Mouse (Mus musculus): ENCODE results near the gene Pdzd2. TPM values are rescaled to one million over a fixed set of nuclear protein-coding genes. Genes with fewer than 3 reads are reported as not detected.

Gene Pdzd2
- polyA plus RNA-seq, 1 experiment from 2014 or later: 13.7 TPM

DNA sequence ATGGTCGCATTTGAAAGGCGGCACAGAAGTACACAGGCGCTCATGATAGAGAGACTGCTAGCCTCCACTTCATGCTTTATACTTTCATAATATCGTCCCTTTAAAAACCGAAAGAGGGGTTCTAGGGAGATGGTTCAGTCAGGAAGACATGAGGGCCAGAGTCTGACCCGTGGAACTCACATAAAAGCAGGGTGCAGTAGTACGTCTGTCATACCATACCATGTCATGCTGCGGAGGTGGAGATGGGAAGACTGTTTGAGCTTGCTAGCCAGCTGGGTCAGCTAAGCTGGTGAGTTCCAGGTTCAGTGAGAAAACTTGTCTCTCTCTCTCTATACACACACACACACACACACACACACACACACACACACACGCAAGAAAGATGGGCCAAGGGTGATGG is 76.4 kb downstream of the Pdzd2 start:
- Histone ChIP-seq H3K4me1 (peaks cover 11% of the 10 kb centered on the region), H3K4me3 (no peak overlapping the region), H3K36me3 (no peaks in the 10 kb centered on the region), H3K4me2 (replicated peaks) (no peak overlapping the region), H3K9ac (no peak overlapping the region), H3K9me3 (no peaks in the 10 kb centered on the region), H3K27ac (no peak overlapping the region), H3K27me3 (no peaks in the 10 kb centered on the region)
- no peak for ATAC-seq (ENCODE audit: insufficient number of reproducible peaks, insufficient read depth, low FRiP score, low TSS enrichment)
- 87% methylated on average over 9 of the region's 9 CpGs for WGBS

DNA sequence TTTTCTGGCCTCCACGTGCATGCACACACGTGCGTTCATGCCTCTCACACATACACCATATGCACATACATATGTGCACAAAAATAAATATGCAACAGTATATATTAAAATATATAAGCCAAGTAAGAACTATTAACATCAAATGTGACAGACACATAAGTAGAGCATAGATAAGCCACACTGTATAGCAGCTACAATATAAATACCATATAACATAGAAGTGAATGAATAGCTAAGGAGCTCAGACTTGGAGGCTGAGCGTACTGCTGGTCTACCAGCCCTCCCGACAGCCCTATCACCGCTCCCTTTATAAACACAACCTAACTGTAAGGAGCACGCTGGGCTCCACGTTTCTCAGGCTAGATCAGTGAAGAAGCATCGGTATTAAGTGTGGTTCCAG is 79.4 kb downstream of the Pdzd2 start:
- no peak for ATAC-seq (ENCODE audit: insufficient number of reproducible peaks, insufficient read depth, low FRiP score, low TSS enrichment)
- WGBS: 92% methylated on average over 9 of the region's 9 CpGs
- Histone ChIP-seq H3K27ac (no peak overlapping the region), H3K9ac (no peak overlapping the region), H3K4me3 (no peak overlapping the region), H3K4me2 (replicated peaks) (no peak overlapping the region), H3K4me1 (no peaks in the 10 kb centered on the region), H3K9me3 (no peaks in the 10 kb centered on the region), H3K36me3 (no peaks in the 10 kb centered on the region), H3K27me3 (no peaks in the 10 kb centered on the region)

DNA sequence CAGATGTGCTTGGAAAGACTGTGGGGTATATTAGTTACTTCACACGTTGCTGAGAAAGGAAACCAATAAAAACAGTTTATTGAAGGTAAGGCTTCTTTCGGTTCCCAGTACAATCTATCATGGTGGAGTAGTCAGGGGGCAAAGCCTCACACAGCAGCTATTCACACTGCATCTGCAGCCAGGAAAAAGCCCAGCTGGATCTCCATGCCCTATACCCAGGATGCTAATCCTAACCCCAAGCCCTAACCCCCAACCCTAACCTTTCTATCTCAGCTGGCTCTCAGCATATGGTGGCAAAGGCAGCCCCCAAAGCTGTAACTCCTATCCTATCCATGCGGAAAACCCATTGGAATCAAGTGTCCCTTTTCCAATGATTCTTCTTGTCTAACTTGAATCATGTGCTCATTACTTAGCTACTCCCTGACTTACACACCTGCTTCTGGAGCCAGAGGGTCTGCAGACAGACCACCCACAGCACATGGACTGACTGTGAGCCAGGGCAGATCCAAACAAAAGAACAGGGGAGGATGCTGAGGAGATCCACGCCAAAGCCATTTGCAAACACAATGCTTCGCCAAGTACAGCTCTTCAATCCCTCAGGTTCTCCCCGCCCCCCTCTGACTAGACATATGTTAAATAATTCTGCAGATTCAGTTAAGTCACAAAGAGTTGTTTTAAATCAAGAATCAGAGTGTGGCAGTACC is 83.6 kb downstream of the Pdzd2 start:
- Histone ChIP-seq H3K4me1 (no peaks in the 10 kb centered on the region), H3K9me3 (peaks cover 5% of the 10 kb centered on the region; the same call in 1 of the 2 replicates), H3K4me2 (replicated peaks) (no peak overlapping the region), H3K4me3 (no peak overlapping the region), H3K36me3 (no peaks in the 10 kb centered on the region), H3K27ac (no peak overlapping the region), H3K27me3 (no peaks in the 10 kb centered on the region), H3K9ac (no peak overlapping the region)
- WGBS: 84% methylated on average over 6 of the region's 6 CpGs
- no peak for ATAC-seq (ENCODE audit: insufficient number of reproducible peaks, insufficient read depth, low FRiP score, low TSS enrichment)

DNA sequence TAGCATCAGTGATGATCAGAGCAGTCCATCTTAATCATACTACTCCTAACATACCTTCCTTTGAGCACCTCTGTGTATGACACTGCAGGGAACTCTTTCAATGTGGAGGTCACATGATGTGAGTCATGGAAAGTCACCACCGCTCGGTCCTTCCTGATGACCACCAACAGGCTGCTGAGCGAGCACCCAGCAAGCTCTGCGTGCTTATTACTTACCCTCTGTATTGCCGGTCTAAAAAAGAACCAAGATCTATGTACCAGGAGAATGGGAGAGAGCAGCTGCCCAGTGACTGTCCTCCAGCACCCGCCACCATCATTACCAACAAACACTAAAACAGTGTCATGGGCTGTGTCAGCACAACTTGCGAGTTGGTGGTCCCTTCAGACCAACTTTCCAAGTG is 84.4 kb downstream of the Pdzd2 start:
- Histone ChIP-seq H3K4me1 (no peaks in the 10 kb centered on the region), H3K27ac (no peak overlapping the region), H3K4me3 (no peak overlapping the region), H3K9me3 (peaks cover 5% of the 10 kb centered on the region; the same call in 1 of the 2 replicates), H3K9ac (no peak overlapping the region), H3K4me2 (replicated peaks) (no peak overlapping the region), H3K36me3 (no peaks in the 10 kb centered on the region), H3K27me3 (no peaks in the 10 kb centered on the region)
- 95% methylated on average over 7 of the region's 7 CpGs for WGBS
- no peak for ATAC-seq (ENCODE audit: insufficient number of reproducible peaks, insufficient read depth, low FRiP score, low TSS enrichment)

DNA sequence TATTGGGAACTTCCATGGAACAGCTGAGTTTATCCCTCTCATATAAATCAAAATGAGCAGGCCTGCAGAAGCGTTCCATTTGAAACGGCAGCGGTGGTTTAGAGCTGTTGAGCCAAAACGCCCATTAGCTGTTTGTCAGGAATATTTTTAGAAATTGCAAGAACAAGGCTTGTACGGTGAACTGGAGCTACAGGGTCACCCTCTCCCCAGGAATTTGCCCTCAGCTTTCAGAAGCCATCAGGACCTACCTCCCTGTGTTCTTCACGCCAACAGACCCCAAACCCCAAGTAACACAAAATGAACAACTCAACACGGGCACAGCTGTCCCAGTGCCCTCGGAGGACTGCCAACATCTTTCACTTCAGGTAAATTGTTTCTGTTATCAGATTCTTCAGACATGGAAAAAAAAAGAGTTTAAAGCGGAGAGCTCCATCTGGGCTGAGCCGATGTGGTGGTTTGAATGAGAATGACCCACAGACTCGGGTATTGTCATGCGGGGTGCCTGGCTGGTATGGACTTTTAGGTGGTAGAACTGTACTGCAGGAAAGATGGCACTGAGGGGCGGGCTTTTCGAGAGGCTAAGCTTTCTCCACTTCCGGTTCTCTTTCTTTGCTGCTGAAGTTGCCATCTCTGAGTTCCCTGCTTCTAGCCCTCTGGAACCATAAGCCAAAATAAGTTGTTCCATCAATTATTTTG is 87.2 kb downstream of the Pdzd2 start:
- H3K4me1 ChIP-seq: peaks cover 5% of the 10 kb centered on the region; the same call in 1 of the 2 replicates
- no peak for ATAC-seq (ENCODE audit: insufficient number of reproducible peaks, insufficient read depth, low FRiP score, low TSS enrichment)
- no peak overlapping the region for H3K27ac ChIP-seq
- peaks cover 5% of the 10 kb centered on the region; the same call in 1 of the 2 replicates for H3K9me3 ChIP-seq
- 76% methylated on average over 15 of the region's 15 CpGs for WGBS
- no peaks in the 10 kb centered on the region for H3K27me3 ChIP-seq
- no peak overlapping the region for H3K4me2 ChIP-seq (replicated peaks)
- no peak overlapping the region for H3K9ac ChIP-seq
- no peak overlapping the region for H3K4me3 ChIP-seq
- no peaks in the 10 kb centered on the region for H3K36me3 ChIP-seq

DNA sequence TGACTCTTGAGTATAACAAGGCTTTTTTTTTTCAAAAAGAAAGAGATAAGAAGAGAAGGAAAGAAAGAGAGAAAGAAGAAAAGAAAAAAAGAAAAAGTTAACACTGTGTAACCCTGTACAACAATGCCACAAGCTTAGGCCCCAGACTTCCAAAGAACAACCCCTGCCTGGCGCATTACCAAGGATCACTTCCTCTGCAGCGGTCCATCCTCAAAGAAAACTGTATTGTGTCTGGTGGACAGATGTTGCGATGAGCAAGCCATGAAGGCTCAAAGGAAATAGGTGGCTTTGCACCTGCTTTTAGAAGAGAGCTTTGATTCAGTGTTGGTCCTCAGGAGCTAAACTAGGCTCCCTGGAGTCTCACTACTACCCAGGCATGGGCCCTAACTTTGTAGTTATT is 89.5 kb downstream of the Pdzd2 start:
- no peak overlapping the region for H3K4me3 ChIP-seq
- no peak overlapping the region for H3K4me2 ChIP-seq (replicated peaks)
- no peaks in the 10 kb centered on the region for H3K36me3 ChIP-seq
- no peak overlapping the region for H3K9ac ChIP-seq
- WGBS: 87% methylated on average over 3 of the region's 3 CpGs
- H3K9me3 ChIP-seq: peaks cover 5% of the 10 kb centered on the region; the same call in 1 of the 2 replicates
- peaks cover 5% of the 10 kb centered on the region; the same call in 1 of the 2 replicates for H3K4me1 ChIP-seq
- H3K27me3 ChIP-seq: no peaks in the 10 kb centered on the region
- H3K27ac ChIP-seq: no peak overlapping the region
- no peak for ATAC-seq (ENCODE audit: insufficient number of reproducible peaks, insufficient read depth, low FRiP score, low TSS enrichment)

DNA sequence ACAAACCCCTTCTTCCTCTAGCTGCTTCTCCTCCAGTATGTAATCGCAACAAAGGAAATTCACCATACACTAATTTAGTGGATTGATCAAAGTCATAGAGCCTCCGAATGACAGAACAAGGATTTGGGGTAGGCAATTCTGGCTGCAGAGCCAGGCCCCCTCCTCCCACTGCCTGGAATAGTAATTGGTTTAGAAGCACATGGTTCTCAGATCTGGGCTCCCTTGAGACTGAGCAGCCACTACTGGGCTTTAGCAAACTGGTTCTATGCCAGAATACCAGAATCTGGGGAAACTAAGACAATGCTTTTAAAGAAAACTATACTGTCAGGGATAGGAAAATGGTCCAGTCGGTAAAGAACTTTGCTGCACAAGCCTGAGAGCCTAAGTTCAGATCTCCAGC is 90.0 kb downstream of the Pdzd2 start:
- peaks cover 5% of the 10 kb centered on the region; the same call in 1 of the 2 replicates for H3K4me1 ChIP-seq
- H3K27ac ChIP-seq: no peak overlapping the region
- ATAC-seq (ENCODE audit: insufficient number of reproducible peaks, insufficient read depth, low FRiP score, low TSS enrichment): no peak
- no peak overlapping the region for H3K4me3 ChIP-seq
- no peaks in the 10 kb centered on the region for H3K36me3 ChIP-seq
- 56% methylated on average over 3 of the region's 3 CpGs for WGBS
- no peak overlapping the region for H3K4me2 ChIP-seq (replicated peaks)
- H3K9me3 ChIP-seq: peaks cover 5% of the 10 kb centered on the region; the same call in 1 of the 2 replicates
- H3K27me3 ChIP-seq: no peaks in the 10 kb centered on the region
- H3K9ac ChIP-seq: no peak overlapping the region

DNA sequence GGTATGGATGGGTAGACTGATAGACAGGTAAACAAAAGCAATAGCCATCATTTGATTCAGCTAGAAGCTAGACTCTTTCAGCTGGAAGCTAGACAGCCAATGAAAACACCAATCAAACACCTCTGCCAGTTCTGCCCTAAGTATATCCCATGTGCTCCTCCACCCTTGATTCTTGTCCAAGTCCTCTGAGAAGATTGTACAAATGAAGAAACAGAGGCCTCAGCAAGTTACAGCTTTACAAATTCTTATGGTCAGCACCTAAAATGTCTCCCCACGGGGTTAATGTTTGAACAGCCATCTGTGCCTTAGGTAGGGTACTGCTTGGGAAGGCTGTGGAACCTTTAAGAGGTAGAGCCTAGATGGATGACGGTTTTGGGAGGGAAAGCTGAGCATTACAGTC is 90.6 kb downstream of the Pdzd2 start:
- peaks cover 5% of the 10 kb centered on the region; the same call in 1 of the 2 replicates for H3K9me3 ChIP-seq
- no peak for ATAC-seq (ENCODE audit: insufficient number of reproducible peaks, insufficient read depth, low FRiP score, low TSS enrichment)
- no peaks in the 10 kb centered on the region for H3K36me3 ChIP-seq
- no peak overlapping the region for H3K9ac ChIP-seq
- 77% methylated on average over 2 of the region's 2 CpGs for WGBS
- H3K4me1 ChIP-seq: peaks cover 5% of the 10 kb centered on the region; the same call in 1 of the 2 replicates
- H3K4me2 ChIP-seq (replicated peaks): no peak overlapping the region
- H3K4me3 ChIP-seq: no peak overlapping the region
- H3K27ac ChIP-seq: no peak overlapping the region
- H3K27me3 ChIP-seq: no peaks in the 10 kb centered on the region

DNA sequence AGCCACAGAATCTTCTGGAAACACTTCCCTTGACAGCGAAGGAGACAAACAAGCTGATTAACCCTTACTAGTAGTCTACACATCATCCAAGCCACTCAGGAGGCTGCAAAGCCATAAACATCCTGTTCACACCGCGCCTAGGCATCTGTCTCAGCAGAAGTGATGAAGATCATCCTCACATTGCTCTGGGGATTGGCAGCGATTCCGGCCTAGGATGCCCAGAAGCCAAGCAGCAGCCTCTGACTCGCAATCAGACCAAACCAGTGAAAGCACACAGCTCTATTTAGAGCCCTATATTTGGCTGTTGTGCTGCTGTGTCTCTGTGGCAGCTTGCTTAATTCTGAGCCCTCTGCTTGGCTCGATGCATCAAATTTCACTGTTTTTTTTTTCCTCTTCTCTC is 99.0 kb downstream of the Pdzd2 start:
- no peaks in the 10 kb centered on the region for H3K36me3 ChIP-seq
- H3K27ac ChIP-seq: no peak overlapping the region
- no peak for ATAC-seq (ENCODE audit: insufficient number of reproducible peaks, insufficient read depth, low FRiP score, low TSS enrichment)
- H3K4me1 ChIP-seq: no peaks in the 10 kb centered on the region
- H3K27me3 ChIP-seq: no peaks in the 10 kb centered on the region
- no peak overlapping the region for H3K4me2 ChIP-seq (replicated peaks)
- no peaks in the 10 kb centered on the region for H3K9me3 ChIP-seq
- 80% methylated on average over 7 of the region's 7 CpGs for WGBS
- H3K4me3 ChIP-seq: no peak overlapping the region
- H3K9ac ChIP-seq: no peak overlapping the region

DNA sequence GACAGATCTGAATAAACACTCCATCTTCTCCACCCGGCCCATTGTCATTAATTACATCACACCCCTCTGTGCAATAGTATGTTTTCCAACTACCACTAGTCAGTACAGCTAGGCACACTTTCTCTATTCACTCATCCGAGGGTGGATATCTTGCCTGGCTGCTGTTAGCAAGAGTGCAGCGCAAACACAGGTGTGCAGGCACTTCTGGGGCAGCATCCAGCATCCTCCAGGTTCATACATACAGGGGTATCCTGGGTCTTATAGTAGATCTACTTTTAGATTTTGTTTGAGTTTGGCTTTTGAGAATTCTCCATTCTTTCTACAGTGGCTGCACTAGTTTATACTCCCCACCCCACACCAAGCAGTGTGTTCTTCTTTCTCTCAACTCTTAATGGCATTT is 99.9 kb downstream of the Pdzd2 start:
- H3K4me1 ChIP-seq: peaks cover 3% of the 10 kb centered on the region
- no peaks in the 10 kb centered on the region for H3K36me3 ChIP-seq
- H3K27me3 ChIP-seq: no peaks in the 10 kb centered on the region
- H3K9me3 ChIP-seq: no peaks in the 10 kb centered on the region
- no peak overlapping the region for H3K9ac ChIP-seq
- 87% methylated on average over 3 of the region's 3 CpGs for WGBS
- no peak overlapping the region for H3K27ac ChIP-seq
- no peak overlapping the region for H3K4me2 ChIP-seq (replicated peaks)
- no peak overlapping the region for H3K4me3 ChIP-seq
- ATAC-seq (ENCODE audit: insufficient number of reproducible peaks, insufficient read depth, low FRiP score, low TSS enrichment): no peak

DNA sequence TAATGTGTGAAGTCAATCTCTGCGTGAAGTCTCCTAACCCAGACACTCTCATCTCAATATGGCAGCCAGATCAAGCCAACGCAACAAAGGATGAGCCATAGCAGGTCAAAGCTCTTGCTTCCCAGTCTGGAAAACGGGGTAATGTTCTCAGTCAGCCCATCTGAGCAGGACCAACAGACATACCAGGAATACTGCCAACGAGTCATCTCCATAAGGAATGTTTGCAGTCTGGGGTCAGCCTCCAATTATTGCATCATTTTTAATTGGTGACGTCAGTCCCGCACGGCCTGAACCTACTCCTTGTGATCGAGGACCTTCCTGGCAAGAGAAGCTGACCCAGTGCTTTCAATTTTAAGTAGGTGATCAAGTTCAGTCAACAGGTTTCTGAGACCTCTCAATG is 100.5 kb downstream of the Pdzd2 start:
- Histone ChIP-seq H3K27me3 (no peaks in the 10 kb centered on the region), H3K4me3 (no peak overlapping the region), H3K4me2 (replicated peaks) (no peak overlapping the region), H3K36me3 (no peaks in the 10 kb centered on the region), H3K9me3 (no peaks in the 10 kb centered on the region), H3K4me1 (peaks cover 8% of the 10 kb centered on the region), H3K9ac (no peak overlapping the region), H3K27ac (no peak overlapping the region)
- no peak for ATAC-seq (ENCODE audit: insufficient number of reproducible peaks, insufficient read depth, low FRiP score, low TSS enrichment)
- 80% methylated on average over 8 of the region's 8 CpGs for WGBS

DNA sequence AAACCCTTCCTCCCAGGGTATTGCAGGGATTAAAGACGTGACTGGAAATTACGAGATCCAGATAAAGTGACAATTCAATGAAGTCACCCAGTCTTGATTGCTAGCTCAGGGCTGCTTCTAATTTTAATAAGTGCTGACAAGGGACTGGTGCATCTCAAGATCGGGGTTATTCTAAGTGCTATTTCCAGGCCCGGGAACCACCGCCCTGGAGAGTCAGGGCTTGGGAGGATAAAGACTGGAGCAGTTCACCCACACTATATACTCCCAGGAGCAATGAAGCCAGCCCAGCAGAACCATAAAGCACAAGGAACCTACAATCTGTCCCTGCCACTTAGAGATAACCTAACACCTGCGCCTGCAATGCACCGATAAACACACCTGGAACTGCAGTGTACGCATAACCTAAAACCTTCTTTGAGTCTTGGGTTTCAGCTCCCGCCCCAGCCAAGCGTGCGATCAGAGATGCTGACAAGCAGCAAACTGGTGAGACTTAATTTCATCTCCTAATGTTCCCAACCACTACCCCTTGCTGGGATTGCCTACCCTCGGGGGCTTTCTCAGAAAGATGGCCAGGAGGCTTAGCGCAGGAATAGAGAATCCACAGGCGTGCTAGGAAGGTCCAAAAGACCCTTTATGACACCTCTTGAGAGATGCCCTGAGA is 101.2 kb downstream of the Pdzd2 start:
- H3K27me3 ChIP-seq: no peaks in the 10 kb centered on the region
- peaks cover 11% of the 10 kb centered on the region for H3K4me1 ChIP-seq
- H3K36me3 ChIP-seq: no peaks in the 10 kb centered on the region
- no peaks in the 10 kb centered on the region for H3K9me3 ChIP-seq
- ATAC-seq (ENCODE audit: insufficient number of reproducible peaks, insufficient read depth, low FRiP score, low TSS enrichment): no peak
- H3K27ac ChIP-seq: no peak overlapping the region
- 83% methylated on average over 14 of the region's 14 CpGs for WGBS
- no peak overlapping the region for H3K4me3 ChIP-seq
- H3K9ac ChIP-seq: no peak overlapping the region
- no peak overlapping the region for H3K4me2 ChIP-seq (replicated peaks)

Measured in embryonic facial prominence, embryonic 12.5 days (tissue).